Mouse (Mus musculus): ENCODE data around the gene Tle4.
A peak's percentile ranks its signal among the peaks of the same experiment; 100 is the strongest.

Tle4 gene

DNA sequence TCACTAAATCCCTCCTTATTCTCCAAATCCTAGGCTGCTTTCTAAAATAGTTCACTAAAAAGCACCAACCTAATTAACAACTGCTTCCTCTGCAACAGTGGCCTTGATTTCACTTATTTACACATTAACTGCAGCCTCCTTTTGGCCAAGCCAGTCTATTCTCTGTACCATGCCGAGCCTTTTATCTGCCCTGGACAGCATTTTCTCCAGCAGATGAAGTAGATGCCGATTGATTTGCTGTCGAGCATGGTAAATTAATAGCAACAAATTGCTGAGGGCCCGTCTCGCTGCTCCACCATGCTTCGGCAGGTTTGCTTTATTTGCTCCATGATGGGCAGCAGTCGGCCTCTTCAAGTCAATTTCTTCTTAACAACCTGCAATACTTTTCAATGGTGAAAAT is 7.7 kb downstream of the Tle4 start:
- DNase-seq (ENCODE audit: low spot score): no peak

DNA sequence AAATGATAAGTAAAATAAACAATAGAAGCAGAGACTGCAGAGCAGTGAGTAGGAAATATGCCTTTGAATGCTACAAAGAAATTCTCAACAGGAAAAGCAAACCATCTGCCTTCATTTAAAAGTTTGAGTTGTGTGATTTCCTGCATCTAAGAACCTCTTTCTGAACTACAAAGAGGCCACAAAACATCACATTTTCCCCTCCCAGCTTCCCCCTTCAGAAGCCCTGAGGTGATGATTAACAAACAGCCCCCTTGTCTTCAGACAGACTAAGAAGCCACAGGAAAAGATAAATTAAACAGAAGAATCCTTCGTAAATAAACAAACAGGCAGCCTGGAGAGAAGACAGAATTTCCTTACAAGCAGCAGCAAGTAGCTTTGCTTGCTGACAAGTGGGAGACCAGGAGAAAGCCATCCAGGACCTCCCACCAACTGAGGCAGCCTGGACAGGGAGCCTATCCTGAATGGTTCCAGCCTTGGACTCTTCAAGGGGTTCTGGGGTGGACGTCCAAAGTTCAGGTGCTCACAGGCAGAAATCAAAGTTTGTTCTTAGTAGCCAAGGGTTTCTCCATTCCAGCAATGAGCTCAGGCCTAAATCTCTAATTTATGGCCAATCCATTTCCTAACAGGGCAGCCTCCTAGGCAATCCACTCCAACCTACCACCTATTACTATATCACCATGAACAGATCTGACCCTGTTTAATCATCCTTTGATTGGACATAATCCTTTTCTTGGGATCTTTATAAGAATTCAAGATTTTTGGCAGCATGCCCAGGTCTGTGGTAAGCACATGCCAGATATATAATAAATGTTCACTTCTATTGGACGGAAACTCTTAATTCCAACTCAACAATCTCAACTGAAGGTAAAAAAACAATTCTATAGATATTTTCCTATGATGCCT is 9.4 kb downstream of the Tle4 start:
- DNase-seq (ENCODE audit: low spot score): peak; percentile 54

DNA sequence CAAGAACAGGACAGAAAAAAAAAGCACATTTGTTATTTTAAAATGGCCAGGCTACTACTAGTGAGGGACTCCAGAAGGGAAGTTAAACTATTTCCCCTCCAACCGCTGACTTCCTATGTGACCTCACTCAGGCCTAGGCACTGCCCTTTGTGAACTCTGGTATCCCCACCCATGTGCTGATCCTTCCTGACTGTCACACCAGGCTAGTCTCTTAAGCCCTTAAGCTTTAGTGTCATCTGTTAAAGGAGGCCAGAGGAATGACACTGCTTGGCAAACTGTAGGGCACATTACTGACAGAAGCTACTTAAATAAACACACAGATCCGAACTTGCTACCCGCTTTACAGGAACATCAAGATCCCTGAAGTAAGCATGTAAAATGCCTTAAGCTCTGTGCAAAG is 11.7 kb downstream of the Tle4 start:
- no peak for DNase-seq (ENCODE audit: low spot score)

DNA sequence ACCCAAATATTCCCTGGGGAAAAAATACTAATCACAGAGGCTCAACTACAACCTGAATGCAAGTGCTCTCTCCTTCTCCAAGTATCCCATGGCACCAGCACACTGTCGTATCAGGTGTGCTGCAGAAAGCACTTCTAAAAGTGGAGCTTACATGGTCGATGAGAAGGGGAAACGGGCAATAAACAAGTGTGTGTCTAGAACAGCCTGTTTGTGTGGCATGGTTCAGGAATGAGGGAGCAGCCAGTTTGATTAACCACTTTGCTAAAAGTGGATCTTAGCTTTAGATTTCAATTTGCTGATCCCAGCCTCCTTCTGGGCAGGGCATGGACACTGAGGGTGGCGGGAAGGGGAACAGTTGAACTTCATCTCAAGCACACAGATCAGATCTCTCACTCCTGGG is 12.1 kb downstream of the Tle4 start:
- DNase-seq (ENCODE audit: low spot score): no peak

DNA sequence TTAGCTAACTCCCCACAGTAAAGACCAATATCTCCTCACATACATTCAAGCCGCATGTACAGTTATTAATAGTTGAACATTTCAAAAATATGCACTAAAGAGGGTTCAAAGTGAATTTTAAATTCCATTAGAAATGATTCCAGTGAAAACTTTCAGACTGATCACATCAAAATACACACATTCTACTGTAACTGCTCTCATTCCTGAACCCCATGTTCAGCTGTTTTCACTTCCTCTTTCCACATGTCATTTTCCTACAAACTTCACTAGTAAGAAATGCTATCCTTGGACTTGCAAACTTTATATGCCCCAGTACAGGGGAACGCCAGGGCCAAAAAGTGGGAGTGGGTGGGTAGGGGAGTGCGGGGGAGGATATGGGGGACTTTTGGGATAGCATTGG is 12.6 kb downstream of the Tle4 start:
- no peak for DNase-seq (ENCODE audit: low spot score)

DNA sequence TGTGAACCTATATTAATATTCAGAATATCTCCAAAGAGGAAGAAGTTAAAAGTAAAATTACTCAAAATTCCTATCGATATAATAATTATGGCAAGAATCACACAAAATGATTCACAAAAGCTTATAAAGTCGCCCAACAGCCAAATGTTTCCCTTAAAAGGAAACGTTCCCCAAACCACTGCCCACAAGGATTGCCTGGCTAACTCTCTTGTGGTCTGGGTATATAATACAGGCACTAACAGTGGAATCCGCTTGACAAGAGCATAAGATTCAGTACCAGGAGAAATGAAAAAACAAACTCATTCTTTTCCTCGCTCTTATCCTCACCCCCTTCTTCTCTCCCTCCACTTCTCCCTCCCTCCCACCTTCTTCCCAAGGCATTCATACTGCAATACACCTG is 19.2 kb downstream of the Tle4 start:
- no peak for DNase-seq (ENCODE audit: low spot score)

DNA sequence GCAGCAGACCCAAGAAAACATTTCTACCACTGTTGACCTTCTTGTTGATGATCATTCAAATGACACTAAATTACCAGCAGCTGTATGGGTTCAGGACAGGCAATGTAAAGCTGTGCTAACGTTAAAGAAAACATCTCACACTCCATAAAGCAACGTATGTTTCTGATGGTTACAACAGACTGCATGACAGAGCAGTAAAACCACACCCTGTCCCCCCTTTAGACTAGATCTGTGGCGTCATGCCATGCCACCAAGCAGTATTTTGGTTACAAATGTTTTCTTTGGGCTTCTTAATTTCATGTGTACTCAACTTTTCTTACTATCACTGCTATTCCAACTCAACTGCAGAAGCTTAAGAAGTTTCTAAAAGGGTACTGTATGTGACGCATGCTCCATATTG is 19.8 kb downstream of the Tle4 start:
- DNase-seq (ENCODE audit: low spot score): no peak

DNA sequence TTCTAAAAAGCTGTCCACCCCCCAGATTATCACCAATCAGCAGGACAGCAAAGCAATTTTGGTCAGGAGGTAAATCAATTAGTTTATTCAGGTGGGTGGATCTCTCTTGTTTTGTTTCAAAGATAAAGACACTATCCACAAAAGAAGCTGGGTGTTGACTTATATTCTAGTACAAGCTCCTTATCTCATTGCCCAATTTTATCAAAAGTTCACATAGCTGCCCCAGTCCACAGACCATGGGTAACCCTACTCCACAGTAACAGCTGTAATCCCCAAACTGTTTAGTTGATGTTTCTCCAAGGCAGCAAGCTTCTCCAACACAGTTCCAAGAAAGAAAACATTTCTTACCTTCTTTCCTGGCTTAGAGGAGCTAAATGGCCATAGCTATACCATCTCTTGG is 21.5 kb downstream of the Tle4 start:
- DNase-seq (ENCODE audit: low spot score): no peak

DNA sequence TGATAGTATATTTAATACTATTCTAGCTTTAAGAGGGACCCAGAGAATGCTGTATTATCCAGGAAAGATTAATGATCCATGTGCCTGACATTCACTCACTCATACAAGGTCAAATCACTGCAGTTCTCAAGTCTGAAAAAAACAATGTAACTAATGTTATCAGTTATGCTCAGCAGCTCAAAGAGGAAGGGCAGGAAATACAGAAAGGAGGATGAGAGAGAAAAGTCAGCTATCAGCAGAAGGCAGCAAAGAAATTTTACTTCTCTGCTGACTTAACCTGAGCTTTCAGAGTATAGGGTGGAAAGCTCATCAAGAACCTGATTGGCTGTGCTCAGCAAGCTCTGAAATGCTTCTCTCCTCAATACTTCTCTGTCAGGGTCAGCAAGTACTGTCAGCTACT is 29.0 kb downstream of the Tle4 start:
- no peak for DNase-seq (ENCODE audit: low spot score)

DNA sequence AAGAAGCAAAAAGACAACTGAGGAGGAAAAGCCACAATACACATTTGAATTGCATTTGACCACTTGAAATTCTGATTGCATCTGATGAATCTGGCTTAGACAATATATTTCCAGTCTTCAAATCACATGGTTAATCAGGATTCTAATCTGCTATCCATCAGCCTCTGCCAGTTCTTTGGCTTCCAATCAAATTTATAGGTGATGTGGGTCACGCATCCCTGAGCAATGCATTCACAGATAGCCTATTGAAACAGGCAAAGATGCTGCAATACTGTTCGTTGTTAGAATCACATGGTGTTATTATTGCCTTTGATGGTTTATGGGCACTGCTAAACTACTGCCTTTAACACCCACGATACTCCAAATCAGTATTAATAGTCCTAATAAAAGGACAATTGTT is 30.8 kb downstream of the Tle4 start:
- DNase-seq (ENCODE audit: low spot score): peak; percentile 64

DNA sequence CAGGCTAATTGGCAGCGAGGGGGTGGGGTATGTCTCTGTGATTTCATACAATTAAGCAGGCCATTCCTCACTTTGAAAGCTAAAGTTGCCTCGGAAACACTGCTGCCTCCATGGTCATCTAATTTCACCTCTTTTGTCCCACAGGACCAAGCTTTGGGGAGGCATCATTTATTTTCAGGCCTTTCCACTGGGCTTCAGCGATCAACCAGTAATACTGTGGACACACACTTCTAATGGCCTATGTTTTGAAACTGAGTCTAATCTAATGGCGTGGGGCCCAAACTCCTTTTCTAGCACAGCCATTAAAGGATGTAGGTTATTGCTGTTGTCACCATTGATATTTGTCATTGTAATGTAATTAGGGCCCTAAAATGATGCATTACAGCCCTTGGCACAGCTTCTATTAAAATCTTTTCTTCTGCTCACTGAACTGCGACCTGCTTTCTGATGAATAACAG is 31.3 kb downstream of the Tle4 start:
- peak; percentile 85 for DNase-seq (ENCODE audit: low spot score)

DNA sequence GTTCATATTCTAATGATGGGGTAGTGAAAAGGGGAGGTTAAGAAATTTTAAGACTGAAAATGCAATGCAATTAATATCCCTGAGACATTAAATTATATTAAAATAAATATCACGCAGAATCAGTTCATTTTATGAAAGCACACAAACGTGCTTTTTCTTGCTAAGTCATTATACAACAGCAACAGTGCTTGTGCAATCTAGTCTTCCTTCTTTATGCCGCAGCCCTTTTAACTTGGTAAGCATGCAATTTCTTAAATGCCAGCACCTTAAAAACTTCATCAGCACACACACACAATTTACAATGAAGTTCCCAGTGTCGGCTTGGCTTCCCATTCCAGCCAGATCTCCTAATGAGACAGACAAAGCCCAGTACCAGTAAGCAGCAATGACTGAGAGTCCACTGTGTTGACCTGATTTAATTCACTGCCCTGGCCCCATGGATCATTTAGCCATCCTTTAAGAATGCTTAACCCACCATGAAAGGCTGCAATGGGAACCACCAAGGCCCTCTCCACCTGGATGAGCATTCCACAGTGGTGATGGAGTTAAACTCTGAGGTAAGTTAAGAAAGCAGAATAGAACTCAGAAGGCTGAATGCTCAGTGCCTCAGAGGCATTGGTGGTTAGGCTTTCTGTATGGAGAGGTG is 32.3 kb downstream of the Tle4 start:
- DNase-seq (ENCODE audit: low spot score): peak; percentile 77

DNA sequence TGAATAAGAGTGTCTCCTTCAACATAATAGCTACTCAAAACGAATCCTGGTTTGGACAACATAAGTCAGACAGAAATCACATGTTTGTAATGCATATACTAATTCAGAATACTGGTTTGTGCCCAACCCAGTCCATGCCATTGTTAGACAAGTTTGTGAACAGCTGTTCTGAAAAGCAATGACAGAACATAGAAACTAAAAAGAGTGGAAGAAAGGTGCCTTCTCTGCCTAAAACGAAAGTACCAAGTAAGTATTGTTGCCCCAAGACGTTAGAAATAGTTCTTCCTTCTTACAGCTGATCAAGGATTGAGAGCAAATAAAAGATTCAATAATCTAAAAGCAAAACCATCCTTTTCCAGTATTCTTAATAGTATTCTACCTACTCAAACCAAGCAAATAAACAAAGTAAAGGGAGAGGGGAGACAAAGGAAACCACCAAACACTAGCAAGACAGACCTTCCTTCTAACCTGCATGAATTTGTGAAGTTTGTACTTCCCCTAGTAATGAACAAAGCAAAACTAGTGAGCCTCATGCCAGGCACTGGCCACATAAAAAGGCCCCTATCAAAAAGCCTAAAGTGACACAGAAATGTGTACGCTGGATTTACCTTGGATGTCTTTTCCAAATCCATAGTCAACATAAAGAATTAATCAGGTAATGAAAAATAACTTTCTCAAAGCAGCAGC is 34.4 kb downstream of the Tle4 start:
- no peak for DNase-seq (ENCODE audit: low spot score)

DNA sequence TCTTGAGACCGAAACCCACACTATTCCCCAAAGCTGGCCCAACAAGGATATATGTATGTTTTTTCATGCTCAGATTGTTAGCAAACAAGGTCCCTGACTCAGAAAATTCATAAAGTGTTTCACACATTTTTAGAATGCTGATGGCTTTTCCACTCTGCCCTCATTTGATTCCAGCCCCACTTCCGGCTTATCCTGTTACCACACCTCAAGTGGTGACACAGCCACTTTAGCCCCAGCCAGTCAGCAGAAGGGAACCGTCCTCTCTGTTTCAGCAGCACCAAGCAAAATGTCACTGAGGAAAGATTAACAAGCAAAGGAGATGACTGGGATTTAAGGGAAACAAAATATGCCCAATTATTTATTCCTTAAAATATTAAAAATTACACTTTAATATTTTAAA is 50.0 kb downstream of the Tle4 start:
- no peak for DNase-seq (ENCODE audit: low spot score)

DNA sequence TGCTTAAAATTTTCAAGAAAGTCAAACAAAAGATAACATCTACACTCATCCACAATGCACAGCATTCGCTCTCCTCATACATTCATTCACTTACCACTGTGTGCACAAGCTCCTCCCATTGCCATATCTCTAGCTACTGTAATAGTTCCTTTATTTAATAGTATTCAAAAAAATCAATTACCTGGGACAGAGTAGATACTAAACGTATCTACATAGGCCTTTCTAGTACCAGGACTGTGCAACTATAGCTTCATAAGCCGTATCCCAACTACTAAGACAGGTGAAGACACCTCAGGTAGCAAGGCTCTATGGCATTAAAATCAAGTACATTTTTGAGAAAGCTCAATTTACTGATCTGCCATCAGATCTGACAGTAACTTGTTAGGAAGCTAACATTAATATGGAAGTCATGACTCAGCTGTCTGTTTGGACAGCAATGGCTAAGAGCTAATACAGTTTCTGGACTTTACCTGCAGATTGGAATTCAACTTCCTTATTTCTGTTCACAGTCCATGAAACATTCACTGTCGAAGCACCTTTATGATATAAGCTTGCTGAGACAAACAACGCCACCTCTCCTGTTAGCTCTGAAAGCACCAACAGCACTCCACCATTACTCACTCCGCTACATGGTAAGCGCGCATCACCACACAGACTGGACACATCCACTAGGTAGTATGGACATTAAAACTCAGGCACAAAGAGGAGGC is 50.6 kb downstream of the Tle4 start:
- no peak for DNase-seq (ENCODE audit: low spot score)

DNA sequence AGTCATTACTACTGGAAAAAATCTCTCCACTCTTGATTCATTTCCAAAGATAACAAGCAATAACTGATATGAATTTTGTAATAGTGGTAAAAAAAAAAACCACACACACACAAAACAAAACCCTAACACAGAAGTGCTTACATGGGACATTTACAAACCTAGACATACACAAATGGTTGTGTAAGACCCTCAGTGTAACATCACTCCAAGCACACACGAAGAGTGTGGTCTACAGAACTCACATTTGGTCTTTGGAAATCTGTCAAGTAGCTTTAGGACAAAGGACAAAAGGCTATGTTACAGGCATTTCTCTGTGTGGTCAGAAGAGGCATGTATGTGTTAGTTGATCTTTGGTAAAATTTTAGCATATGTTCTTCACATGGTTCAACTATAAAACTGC is 52.4 kb downstream of the Tle4 start:
- DNase-seq (ENCODE audit: low spot score): no peak

DNA sequence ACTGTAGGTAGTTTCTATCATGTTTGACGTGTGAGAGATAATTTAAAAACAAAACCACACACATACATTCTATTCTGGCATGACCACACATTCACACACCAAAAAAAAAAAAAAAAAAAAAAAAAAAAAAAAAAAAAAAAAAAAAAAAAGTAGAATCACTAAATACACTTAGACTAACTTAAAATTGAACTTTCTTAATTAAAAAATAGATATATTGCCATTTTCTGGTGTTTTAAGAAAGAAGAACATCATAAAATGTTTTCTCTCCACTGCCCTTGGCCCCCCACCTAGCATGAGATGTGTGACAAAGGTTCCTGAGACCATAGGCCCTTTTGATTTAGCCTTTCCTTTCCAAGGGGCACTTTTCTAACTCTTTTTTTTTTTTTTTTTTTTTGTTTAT is 54.5 kb downstream of the Tle4 start:
- DNase-seq (ENCODE audit: low spot score): no peak

DNA sequence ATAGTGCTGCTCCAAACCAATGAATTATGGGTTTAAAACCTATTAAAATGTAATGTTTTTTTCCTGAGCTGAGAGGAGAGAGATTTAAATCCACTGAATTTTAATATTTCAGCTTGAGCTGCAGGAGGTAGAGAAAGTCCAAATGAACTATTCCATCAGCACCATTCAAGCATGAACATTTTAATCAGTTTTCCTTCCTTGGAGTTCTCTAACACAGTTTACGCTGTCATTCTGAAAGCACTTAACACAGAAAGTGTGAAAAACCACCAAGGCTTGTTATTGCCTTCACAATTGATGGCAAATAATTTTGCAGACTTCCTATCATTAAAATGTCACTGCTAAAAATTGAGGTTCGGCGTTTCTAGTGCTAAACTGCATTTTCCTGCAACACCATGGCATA is 57.2 kb downstream of the Tle4 start:
- DNase-seq (ENCODE audit: low spot score): no peak

DNA sequence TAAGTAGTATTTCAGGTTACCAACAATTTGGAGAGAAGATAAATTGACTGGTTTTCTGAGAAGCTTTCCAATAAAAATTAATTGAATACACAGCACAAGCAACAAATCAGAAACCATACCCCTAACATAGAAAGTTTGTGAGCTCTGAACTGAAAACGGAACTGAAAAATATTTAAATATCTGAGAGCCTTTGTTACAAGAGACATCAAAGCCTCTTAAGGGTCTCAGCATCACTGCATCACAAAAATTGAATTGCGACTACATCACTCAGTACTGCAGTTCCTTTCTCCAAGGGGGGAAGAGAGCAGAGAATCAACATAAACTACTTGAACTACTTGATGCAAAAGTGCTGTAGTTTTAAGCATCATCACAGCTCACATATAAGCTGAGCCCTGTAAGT is 61.2 kb downstream of the Tle4 start:
- no peak for DNase-seq (ENCODE audit: low spot score)

DNA sequence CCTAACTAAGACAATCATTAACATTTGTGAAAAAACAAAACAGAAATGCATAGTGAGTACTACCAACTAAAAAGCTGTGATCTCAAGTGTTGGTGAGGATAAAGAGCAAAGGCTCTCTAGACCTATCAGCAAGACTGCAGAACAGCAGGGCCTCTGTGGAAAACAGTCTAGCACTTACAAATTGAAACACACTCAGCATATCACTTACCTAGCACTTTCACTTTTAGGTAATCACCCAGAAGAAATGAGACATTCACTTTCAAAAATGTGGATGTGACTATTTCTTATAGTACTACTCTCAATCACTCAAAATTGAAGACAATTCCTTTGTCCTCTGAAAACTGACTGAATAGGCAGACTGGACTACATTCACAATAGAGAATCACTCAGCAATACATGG is 63.4 kb downstream of the Tle4 start:
- no peak for DNase-seq (ENCODE audit: low spot score)

DNA sequence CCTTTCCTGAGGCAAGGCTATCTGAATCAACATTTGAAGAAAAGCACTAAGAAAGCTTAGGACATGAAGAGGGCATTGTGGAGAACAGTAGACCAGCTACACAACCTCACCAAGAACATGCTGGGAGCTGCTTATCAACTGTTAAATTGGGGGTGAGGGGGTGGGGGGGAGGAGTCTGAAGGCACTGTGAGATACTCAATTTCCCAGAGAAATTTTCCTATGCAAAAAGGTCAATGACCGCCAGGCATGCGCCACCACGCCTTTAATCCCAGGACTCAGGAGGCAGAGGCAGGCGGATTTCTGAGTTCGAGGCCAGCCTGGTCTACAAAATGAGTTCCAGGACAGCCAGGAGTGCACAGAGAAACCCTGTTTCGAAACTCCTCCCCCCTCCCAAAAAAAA is 65.0 kb downstream of the Tle4 start:
- DNase-seq (ENCODE audit: low spot score): no peak

DNA sequence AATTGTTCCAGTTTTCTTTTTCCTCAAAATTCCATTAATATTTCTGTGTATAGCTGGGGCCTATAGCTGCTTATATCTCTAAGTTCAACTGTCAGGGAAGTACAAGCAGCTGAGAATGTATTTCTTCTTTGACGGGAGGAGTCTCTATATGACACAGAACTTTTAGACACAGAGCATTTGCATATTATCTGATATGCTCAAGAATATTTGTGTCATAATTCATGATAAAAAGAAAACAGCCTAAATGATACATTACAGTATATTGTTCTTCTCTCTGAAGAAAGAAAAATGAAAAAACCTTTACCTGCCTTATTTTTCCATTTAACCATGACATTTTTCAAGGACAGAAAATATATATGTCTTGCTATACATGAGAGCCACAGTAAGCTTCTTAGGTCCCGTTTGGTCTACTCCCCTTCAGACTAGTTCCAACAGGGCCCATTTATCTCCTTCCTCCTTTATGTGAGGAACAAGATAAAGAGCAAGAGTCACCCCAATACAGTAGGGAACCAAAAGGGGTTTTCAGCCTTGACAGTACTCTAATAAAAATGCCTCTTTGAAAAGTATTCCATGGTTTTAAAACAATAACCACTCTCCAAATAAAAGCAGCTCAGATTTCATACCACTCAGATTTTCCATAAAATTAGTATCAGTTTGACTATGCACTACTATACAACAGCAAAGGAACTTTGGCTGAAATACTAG is 77.6 kb downstream of the Tle4 start:
- no peak for DNase-seq (ENCODE audit: low spot score)

Data from embryo, embryonic 10.5 days (tissue).